Mouse (Mus musculus): ENCODE data around the gene Ebf3. TPM values are rescaled to one million over a fixed set of nuclear protein-coding genes. Genes with fewer than 3 reads are reported as not detected.

Gene Ebf3
- total and polyA plus RNA-seq, 2 experiments from 2014 or later: 0.67 to 14.0 TPM

GRCm38 (mm10) chr7:137311341-137312110, 2.7 kb downstream of the Ebf3 start:
- no peak for ATAC-seq
- Histone ChIP-seq H3K9ac (no peak overlapping the region), H3K4me3 (ENCODE audit: low read depth, low read length) (no peak overlapping the region), H3K4me1 (ENCODE audit: insufficient read depth) (no peaks in the 10 kb centered on the region; the same call in 1 of the 2 replicates), H3K9me3 (ENCODE audit: low read length) (no peaks in the 10 kb centered on the region), H3K4me2 (ENCODE audit: low read depth) (no peak overlapping the region), H3K36me3 (ENCODE audit: insufficient read depth) (no peaks in the 10 kb centered on the region), H3K27ac (ENCODE audit: low read depth, low read length) (no peak overlapping the region), H3K27me3 (ENCODE audit: insufficient read depth, low read length) (peaks cover 76% of the 10 kb centered on the region)
- no peak for TF ChIP-seq CTCF (IDR thresholded peaks at IDR 0.05; ENCODE audit: low read depth)
- 4% methylated on average over 8 of the region's 8 CpGs for WGBS
- DNase-seq: peak; percentile 39

GRCm38 (mm10) chr7:137310876-137311275, 3.4 kb downstream of the Ebf3 start:
- Histone ChIP-seq H3K9ac (no peak overlapping the region), H3K4me1 (ENCODE audit: insufficient read depth) (no peaks in the 10 kb centered on the region; the same call in 1 of the 2 replicates), H3K4me3 (ENCODE audit: low read depth, low read length) (peak overlapping the region; percentile 9; the same call in 1 of the 2 replicates), H3K36me3 (ENCODE audit: insufficient read depth) (no peaks in the 10 kb centered on the region), H3K9me3 (ENCODE audit: low read length) (no peaks in the 10 kb centered on the region), H3K27ac (ENCODE audit: low read depth, low read length) (no peak overlapping the region), H3K4me2 (ENCODE audit: low read depth) (peak overlapping the region; percentile 33; the same call in 1 of the 2 replicates), H3K27me3 (ENCODE audit: insufficient read depth, low read length) (peaks cover 76% of the 10 kb centered on the region)
- 1% methylated on average over 11 of the region's 11 CpGs for WGBS
- ATAC-seq (no peak), DNase-seq (no peak)
- no peak for TF ChIP-seq CTCF (IDR thresholded peaks at IDR 0.05; ENCODE audit: low read depth)

GRCm38 (mm10) chr7:137310091-137310761, 4.0 kb downstream of the Ebf3 start:
- peak overlapping the region; percentile 33 for H3K4me2 ChIP-seq (ENCODE audit: low read depth)
- H3K9me3 ChIP-seq (ENCODE audit: low read length): no peaks in the 10 kb centered on the region
- H3K4me1 ChIP-seq (ENCODE audit: insufficient read depth): no peaks in the 10 kb centered on the region; the same call in 1 of the 2 replicates
- under 1% methylated on average over 45 of the region's 49 CpGs for WGBS
- no peak overlapping the region for H3K27ac ChIP-seq (ENCODE audit: low read depth, low read length)
- DNase-seq (no peak), ATAC-seq (no peak)
- peak overlapping the region; percentile 14 for H3K4me3 ChIP-seq (ENCODE audit: low read depth, low read length)
- no peak for TF ChIP-seq CTCF (IDR thresholded peaks at IDR 0.05; ENCODE audit: low read depth)
- H3K9ac ChIP-seq: no peak overlapping the region
- peaks cover 73% of the 10 kb centered on the region for H3K27me3 ChIP-seq (ENCODE audit: insufficient read depth, low read length)
- no peaks in the 10 kb centered on the region for H3K36me3 ChIP-seq (ENCODE audit: insufficient read depth)

- no peak overlapping the region for H3K9ac ChIP-seq
- DNase-seq: no peak
Measured at GRCm38 (mm10) chr7:137309071-137310066, 4.9 kb downstream of the Ebf3 start.

GRCm38 (mm10) chr7:137308061-137309060, 5.9 kb downstream of the Ebf3 start:
- H3K27ac ChIP-seq (ENCODE audit: low read depth, low read length): no peak overlapping the region
- DNase-seq (peak; percentile 73), ATAC-seq (peak; percentile 69; the same call in 1 of the 2 replicates)
- H3K4me2 ChIP-seq (ENCODE audit: low read depth): no peak overlapping the region
- peak; percentile 71 for TF ChIP-seq CTCF (IDR thresholded peaks at IDR 0.05; ENCODE audit: low read depth)
- 30% methylated on average over 19 of the region's 19 CpGs for WGBS
- H3K9ac ChIP-seq: no peak overlapping the region
- H3K4me3 ChIP-seq (ENCODE audit: low read depth, low read length): no peak overlapping the region
- H3K27me3 ChIP-seq (ENCODE audit: insufficient read depth, low read length): peaks cover 68% of the 10 kb centered on the region
- no peaks in the 10 kb centered on the region; the same call in 1 of the 2 replicates for H3K4me1 ChIP-seq (ENCODE audit: insufficient read depth)
- H3K36me3 ChIP-seq (ENCODE audit: insufficient read depth): no peaks in the 10 kb centered on the region
- no peaks in the 10 kb centered on the region for H3K9me3 ChIP-seq (ENCODE audit: low read length)

More at GRCm38 (mm10) chr7:137309071-137310066, 4.9 kb downstream of the Ebf3 start:
- no peak for TF ChIP-seq CTCF (IDR thresholded peaks at IDR 0.05; ENCODE audit: low read depth)
- peaks cover 66% of the 10 kb centered on the region for H3K27me3 ChIP-seq (ENCODE audit: insufficient read depth, low read length)
- peak; percentile 16; the same call in 1 of the 2 replicates for ATAC-seq
- H3K9me3 ChIP-seq (ENCODE audit: low read length): no peaks in the 10 kb centered on the region
- WGBS: 3% methylated on average over 92 of the region's 93 CpGs
- no peaks in the 10 kb centered on the region; the same call in 1 of the 2 replicates for H3K4me1 ChIP-seq (ENCODE audit: insufficient read depth)
- no peaks in the 10 kb centered on the region for H3K36me3 ChIP-seq (ENCODE audit: insufficient read depth)
- peak overlapping the region; percentile 14; the same call in 1 of the 2 replicates for H3K4me3 ChIP-seq (ENCODE audit: low read depth, low read length)
- H3K4me2 ChIP-seq (ENCODE audit: low read depth): peak overlapping the region; percentile 33
- no peak overlapping the region for H3K27ac ChIP-seq (ENCODE audit: low read depth, low read length)

Data from forebrain, postnatal 0 days (tissue).